Mouse (Mus musculus): Measurements from ENCODE around the gene Gm6763.
"Not testable (repeated sequence)": the region's sequence is repeated elsewhere in the genome, so short reads cannot be mapped to it uniquely, and the experiment has no call there.

The Gm6763 gene

GRCm38 (mm10) chr10:104151197-104151596 lies at the start of gene Gm6763:
TSS of gene Gm6763 (plus strand) at chr10:104151497.
- DNase-seq (ENCODE audit: low spot score) = not testable (repeated sequence)

- DNase-seq (ENCODE audit: low spot score) = no peak
These were observed 41.3 kb upstream of the Gm6763 start for GRCm38 (mm10) chr10:104110044-104110443.

GRCm38 (mm10) chr10:104118312-104118711 lies 33.0 kb upstream of the Gm6763 start:
- no peak for DNase-seq (ENCODE audit: low spot score)

GRCm38 (mm10) chr10:104142687-104143086 lies 8.6 kb upstream of the Gm6763 start, which contains the start of gene Gm21293:
TSS of gene Gm21293 (plus strand) at chr10:104142987.
- not testable (repeated sequence) for DNase-seq (ENCODE audit: low spot score)

GRCm38 (mm10) chr10:104159706-104160105 lies 8.4 kb downstream of the Gm6763 start, which contains the start of gene Gm8764:
TSS of gene Gm8764 (plus strand) at chr10:104160006.
- DNase-seq (ENCODE audit: low spot score) = not testable (repeated sequence)

GRCm38 (mm10) chr10:104168215-104168614 lies 16.9 kb downstream of the Gm6763 start, which contains the start of gene Gm21304:
TSS of gene Gm21304 (plus strand) at chr10:104168515.
- not testable (repeated sequence) for DNase-seq (ENCODE audit: low spot score)

- not testable (repeated sequence) for DNase-seq (ENCODE audit: low spot score)
These were observed 25.4 kb downstream of the Gm6763 start, which contains the start of gene Gm21312 for GRCm38 (mm10) chr10:104176724-104177123. TSS of gene Gm21312 (plus strand) at chr10:104177024.

- DNase-seq (ENCODE audit: low spot score) = not testable (repeated sequence)
These were observed 33.9 kb downstream of the Gm6763 start, which contains the start of gene Gm20765 for GRCm38 (mm10) chr10:104185233-104185632. TSS of gene Gm20765 (plus strand) at chr10:104185533.

GRCm38 (mm10) chr10:104193742-104194141 lies 42.4 kb downstream of the Gm6763 start, which contains the start of gene Gm4340:
TSS of gene Gm4340 (plus strand) at chr10:104194042.
- not testable (repeated sequence) for DNase-seq (ENCODE audit: low spot score)

All from testis, postnatal 14 days (tissue).